Mouse (Mus musculus) heart, embryonic 16.5 days (tissue): ENCODE data around the gene Mcrs1. TPM values are rescaled to one million over a fixed set of nuclear protein-coding genes. Genes with fewer than 3 reads are reported as not detected.

Experiments
- ATAC-seq: fragments of 200-750 bp; cut with Nextera tagmentation; replicated peaks from 2 replicates; pipeline ENCODE4 v1.8.0; 2017; ENCODE audit warnings: moderate number of reproducible peaks; ENCODE audit not compliant: insufficient read depth, low FRiP score; ENCODE audit errors: extremely low read depth
- H3K27ac ChIP-seq: fragments of 300-500 bp; sonication (generic); 2 replicates; pipeline ENCODE4 v1.5.1; 2014; ENCODE audit warnings: mild to moderate bottlenecking, low read length, control low read depth, moderate library complexity
- H3K27me3 ChIP-seq: fragments of 300-500 bp; sonication (generic); 2 replicates; pipeline ENCODE4 v1.6.1; 2014; ENCODE audit warnings: low read length, mixed read lengths; ENCODE audit not compliant: control insufficient read depth, insufficient read depth
- H3K36me3 ChIP-seq: fragments of 300-500 bp; sonication (generic); 2 replicates; pipeline ENCODE4 v1.6.1; 2014; ENCODE audit not compliant: control insufficient read depth, insufficient read depth
- H3K4me1 ChIP-seq: fragments of 300-500 bp; sonication (generic); 2 replicates; pipeline ENCODE4 v1.6.1; 2014; ENCODE audit warnings: low read length, mixed read lengths; ENCODE audit not compliant: control insufficient read depth, insufficient read depth
- H3K4me2 ChIP-seq: fragments of 300-500 bp; sonication (generic); 2 replicates; pipeline ENCODE4 v1.6.1; 2014; ENCODE audit warnings: low read depth, mild to moderate bottlenecking, control low read depth, low read length
- H3K4me3 ChIP-seq: fragments of 300-500 bp; sonication (generic); 2 replicates; pipeline ENCODE4 v1.5.1; 2014; ENCODE audit warnings: mild to moderate bottlenecking, control low read depth, low read length
- H3K9ac ChIP-seq: fragments of 300-500 bp; sonication (generic); 2 replicates; pipeline ENCODE4 v1.6.1; 2014; ENCODE audit warnings: low read length, control low read depth
- H3K9me3 ChIP-seq: fragments of 300-500 bp; sonication (generic); replicated peaks from 2 replicates; pipeline ENCODE4 v1.6.1; 2016; ENCODE audit warnings: low read length; ENCODE audit not compliant: control insufficient read depth
- WGBS: fragments of 180-500 bp; shearing (Covaris S2); extraction: QIAGEN DNeasy Blood & Tissue Kit; methylation state at CpG from one replicate; pipeline ENCODE4 v1.1.7; 2014; 5-methylcytosine and 5-hydroxymethylcytosine counted together
- polyA plus RNA-seq: library from polyadenylated mRNA; unstranded; fragments of >200 nt; fragmentation: Nextera tagmentation; extraction: Ambion mirVana; gene quantifications from 2 replicates; pipeline ENCODE4 v1.2.1, GENCODE M21; 2015

Gene Mcrs1
- polyA plus RNA-seq, 1 experiment from 2014 or later, result 155 TPM

DNA sequence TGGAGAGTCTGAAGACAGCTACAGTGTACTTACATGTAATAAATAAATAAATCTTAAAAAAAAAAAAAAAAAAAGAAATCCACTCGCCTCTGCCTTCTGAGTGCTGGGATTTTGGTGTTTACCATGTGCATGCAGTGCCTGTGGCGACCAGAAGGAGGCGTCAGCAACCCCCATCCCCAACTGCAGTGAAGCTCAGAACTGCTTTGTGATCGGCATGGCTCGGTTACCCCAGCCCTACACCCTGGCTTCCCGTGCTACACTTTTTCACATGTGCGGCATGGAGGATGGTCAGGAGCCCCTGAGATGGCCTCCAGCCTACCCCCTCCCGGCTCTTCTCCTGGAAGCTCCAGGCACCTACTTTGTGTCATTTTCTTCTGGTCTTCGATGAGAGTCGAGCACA is 31.7 kb upstream of the Mcrs1 start:
- WGBS, result 55% methylated on average over 10 of the region's 10 CpGs
- H3K9ac ChIP-seq, result no peak overlapping the region
- H3K4me1 ChIP-seq, result peaks cover 2% of the 10 kb centered on the region; the same call in 1 of the 2 replicates
- no peak overlapping the region for H3K27ac ChIP-seq
- no peak for ATAC-seq
- no peaks in the 10 kb centered on the region for H3K27me3 ChIP-seq
- H3K36me3 ChIP-seq, result no peaks in the 10 kb centered on the region
- no peaks in the 10 kb centered on the region; the same call in 1 of the 2 replicates for H3K9me3 ChIP-seq
- H3K4me3 ChIP-seq, result no peak overlapping the region
- H3K4me2 ChIP-seq, result no peak overlapping the region

GRCm38 (mm10) chr15:99278271-99278670 is 26.5 kb upstream of the Mcrs1 start:
- Histone ChIP-seq H3K4me2 (no peak overlapping the region), H3K9ac (no peak overlapping the region), H3K9me3 (no peaks in the 10 kb centered on the region), H3K27me3 (no peaks in the 10 kb centered on the region), H3K27ac (no peak overlapping the region), H3K36me3 (no peaks in the 10 kb centered on the region), H3K4me3 (no peak overlapping the region), H3K4me1 (no peaks in the 10 kb centered on the region; the same call in 1 of the 2 replicates)
- ATAC-seq, result no peak
- WGBS, result 71% methylated on average over 7 of the region's 7 CpGs

- Histone ChIP-seq H3K27me3 (no peaks in the 10 kb centered on the region), H3K4me3 (no peak overlapping the region), H3K9me3 (no peaks in the 10 kb centered on the region), H3K4me2 (no peak overlapping the region), H3K4me1 (no peaks in the 10 kb centered on the region; the same call in 1 of the 2 replicates), H3K9ac (no peak overlapping the region), H3K27ac (no peak overlapping the region), H3K36me3 (no peaks in the 10 kb centered on the region)
- WGBS, result 83% methylated on average over 8 of the region's 8 CpGs
- ATAC-seq, result no peak
Observed at GRCm38 (mm10) chr15:99276095-99276494, 24.3 kb upstream of the Mcrs1 start.

DNA sequence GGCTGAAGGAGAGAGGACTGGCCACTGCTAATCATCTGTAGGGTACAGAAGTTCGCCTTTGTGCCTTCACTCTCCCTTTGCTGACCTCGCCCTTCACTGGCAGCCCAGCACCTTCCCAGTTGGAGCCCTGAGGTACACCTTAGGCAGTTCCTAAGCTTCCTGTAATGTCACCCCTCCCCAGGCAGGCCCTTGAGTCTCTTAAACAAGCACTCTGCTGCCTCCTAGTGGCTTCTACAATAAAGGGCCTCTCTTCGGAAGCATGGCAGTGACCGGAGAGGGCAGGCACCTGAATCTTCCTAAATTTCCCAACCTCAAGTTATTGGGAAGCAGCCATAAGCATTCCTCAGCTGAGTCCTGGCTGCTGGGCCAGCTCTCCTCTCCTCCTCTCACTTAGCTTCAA is 13.9 kb upstream of the Mcrs1 start:
- Histone ChIP-seq H3K36me3 (no peaks in the 10 kb centered on the region), H3K4me1 (peaks cover 9% of the 10 kb centered on the region; the same call in 1 of the 2 replicates), H3K4me3 (no peak overlapping the region), H3K27me3 (no peaks in the 10 kb centered on the region), H3K9ac (no peak overlapping the region), H3K9me3 (no peaks in the 10 kb centered on the region), H3K4me2 (no peak overlapping the region), H3K27ac (no peak overlapping the region)
- WGBS, result 15% methylated on average over 4 of the region's 4 CpGs
- ATAC-seq, result peak; percentile 82

- no peak for ATAC-seq
- no peaks in the 10 kb centered on the region for H3K9me3 ChIP-seq
- no peak overlapping the region for H3K4me2 ChIP-seq
- H3K36me3 ChIP-seq, result no peaks in the 10 kb centered on the region
- no peak overlapping the region for H3K4me3 ChIP-seq
- WGBS, result 53% methylated on average over 2 of the region's 2 CpGs
- peak overlapping the region; percentile 19 for H3K27ac ChIP-seq
- peaks cover 16% of the 10 kb centered on the region; the same call in 1 of the 2 replicates for H3K4me1 ChIP-seq
- peak overlapping the region; percentile 49; the same call in 1 of the 2 replicates for H3K9ac ChIP-seq
- no peaks in the 10 kb centered on the region for H3K27me3 ChIP-seq
Observed at GRCm38 (mm10) chr15:99264363-99264762, 12.6 kb upstream of the Mcrs1 start.

GRCm38 (mm10) chr15:99262702-99263101 is 10.9 kb upstream of the Mcrs1 start:
- Histone ChIP-seq H3K9me3 (no peaks in the 10 kb centered on the region), H3K4me3 (no peak overlapping the region), H3K4me1 (peaks cover 19% of the 10 kb centered on the region; the same call in 1 of the 2 replicates), H3K27ac (peak overlapping the region; percentile 42; the same call in 1 of the 2 replicates), H3K36me3 (no peaks in the 10 kb centered on the region), H3K4me2 (peak overlapping the region; percentile 17; the same call in 1 of the 2 replicates), H3K27me3 (no peaks in the 10 kb centered on the region), H3K9ac (no peak overlapping the region)
- no peak for ATAC-seq
- WGBS, result 32% methylated on average over 10 of the region's 10 CpGs

DNA sequence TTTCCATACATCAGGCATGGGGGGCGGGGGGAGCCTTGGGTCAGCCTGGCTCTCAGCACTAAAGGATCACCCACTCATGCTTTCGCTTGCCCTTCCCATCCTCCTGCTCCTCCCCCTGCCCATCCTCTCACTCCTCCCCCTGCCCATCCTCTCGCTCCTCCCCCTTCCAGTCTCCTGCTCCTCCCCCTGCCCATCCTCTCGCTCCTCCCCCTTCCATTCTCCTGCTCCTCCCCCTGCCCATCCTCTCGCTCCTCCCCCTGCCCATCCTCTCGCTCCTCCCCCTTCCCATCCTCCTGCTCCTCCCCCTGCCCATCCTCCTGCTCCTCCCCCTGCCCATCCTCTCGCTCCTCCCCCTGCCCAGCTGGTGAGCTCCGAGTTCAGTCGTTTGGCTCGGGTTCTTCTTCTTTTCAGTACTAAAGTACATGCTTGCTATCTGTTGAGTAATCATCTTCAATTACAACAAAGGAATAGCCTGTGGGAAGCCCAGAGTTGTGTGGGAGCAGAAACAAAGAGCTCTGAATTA is 8.0 kb upstream of the Mcrs1 start:
- H3K27me3 ChIP-seq, result no peaks in the 10 kb centered on the region
- H3K9me3 ChIP-seq, result no peaks in the 10 kb centered on the region
- H3K4me2 ChIP-seq, result peak overlapping the region; percentile 62
- H3K36me3 ChIP-seq, result no peaks in the 10 kb centered on the region
- H3K4me3 ChIP-seq, result peak overlapping the region; percentile 31; the same call in 1 of the 2 replicates
- H3K27ac ChIP-seq, result peak overlapping the region; percentile 59
- WGBS, result 6% methylated on average over 7 of the region's 10 CpGs
- H3K4me1 ChIP-seq, result peaks cover 23% of the 10 kb centered on the region
- no peak overlapping the region for H3K9ac ChIP-seq
- peak; percentile 61; the same call in 1 of the 2 replicates for ATAC-seq

- Histone ChIP-seq H3K4me1 (peaks cover 24% of the 10 kb centered on the region), H3K27me3 (no peaks in the 10 kb centered on the region), H3K4me3 (no peak overlapping the region), H3K36me3 (no peaks in the 10 kb centered on the region), H3K27ac (peak overlapping the region; percentile 59), H3K9me3 (no peaks in the 10 kb centered on the region), H3K9ac (no peak overlapping the region), H3K4me2 (peak overlapping the region; percentile 49)
- WGBS, result 60% methylated on average over 8 of the region's 8 CpGs
- ATAC-seq, result 0 out of 2 replicates have a peak, but pooled peaks have one; percentile 14
Observed at GRCm38 (mm10) chr15:99259167-99259729, 7.5 kb upstream of the Mcrs1 start.

DNA sequence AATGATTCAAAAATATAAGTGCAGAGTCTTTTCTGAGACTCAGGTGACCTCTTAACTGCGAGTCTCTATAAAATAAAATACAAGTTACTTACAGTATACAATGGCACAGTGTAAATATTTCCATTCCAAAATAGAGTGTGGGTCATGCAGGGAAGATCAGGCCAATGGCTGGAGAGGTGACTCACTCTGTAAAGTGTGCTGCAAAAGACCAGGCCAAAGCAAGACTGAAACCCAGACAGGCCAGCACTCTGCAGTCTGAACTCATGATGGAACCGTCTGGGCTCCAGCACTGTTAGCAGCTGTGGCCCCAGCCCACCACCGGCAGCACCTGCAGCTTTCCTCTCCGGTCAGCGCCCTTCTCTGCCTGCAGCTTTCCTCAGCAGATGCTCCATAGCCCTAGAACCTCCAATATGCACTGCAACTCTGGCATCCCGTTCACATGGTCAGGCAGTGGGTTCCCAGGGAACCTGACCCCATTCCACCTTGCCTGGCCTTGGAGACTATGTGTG is 3.5 kb upstream of the Mcrs1 start:
- Histone ChIP-seq H3K4me3 (no peak overlapping the region), H3K36me3 (no peaks in the 10 kb centered on the region), H3K4me2 (no peak overlapping the region), H3K9me3 (no peaks in the 10 kb centered on the region), H3K27ac (no peak overlapping the region; the same call in 1 of the 2 replicates), H3K9ac (no peak overlapping the region), H3K27me3 (no peaks in the 10 kb centered on the region), H3K4me1 (peaks cover 31% of the 10 kb centered on the region)
- ATAC-seq, result no peak
- WGBS, result 88% methylated on average over 6 of the region's 6 CpGs
